Mouse (Mus musculus): ENCODE measurements around the gene Rsc1a1. TPM values are rescaled to one million over a fixed set of nuclear protein-coding genes. Genes with fewer than 3 reads are reported as not detected.

Gene Rsc1a1
- total and polyA plus RNA-seq, 3 experiments, result 2.4 to 15.0 (median 7.3) TPM

- H3K9me3 ChIP-seq (replicated peaks), result no peaks in the 10 kb centered on the region
- H3K27me3 ChIP-seq (ENCODE audit: insufficient read depth, low read length), result peaks cover 7% of the 10 kb centered on the region
- no peak for DNase-seq (ENCODE audit: low spot score)
- H3K36me3 ChIP-seq (replicated peaks), result peaks cover 8% of the 10 kb centered on the region
- ATAC-seq (ENCODE audit: extremely low read depth, insufficient number of reproducible peaks, low FRiP score, poor library complexity, severe bottlenecking), result peak; percentile 48
- TF ChIP-seq TAL1 (conservative IDR thresholded peaks at IDR 0.05; ENCODE audit: low read depth, low read length), result no peak
- TF ChIP-seq GATA2 (IDR thresholded peaks at IDR 0.05; ENCODE audit: borderline replicate concordance, low read depth, low read length), result no peak
- TF ChIP-seq POLR2AphosphoS5 (IDR thresholded peaks at IDR 0.05; ENCODE audit: insufficient replicate concordance, low read depth, low read length), result no peak
- TF ChIP-seq GATA1 (IDR thresholded peaks at IDR 0.05; ENCODE audit: borderline replicate concordance, low read length), result no peak
- TF ChIP-seq CTCF (IDR thresholded peaks at IDR 0.05; ENCODE audit: low read depth, low read length), result no peak
- H3K4me1 ChIP-seq (ENCODE audit: insufficient read depth, low read depth, low read length), result peaks cover 10% of the 10 kb centered on the region
- H3K4me3 ChIP-seq (ENCODE audit: low read depth, low read length), result no peak overlapping the region
Observed at GRCm38 (mm10) chr4:141672325-141672724, 13.1 kb downstream of the Rsc1a1 start.

DNA sequence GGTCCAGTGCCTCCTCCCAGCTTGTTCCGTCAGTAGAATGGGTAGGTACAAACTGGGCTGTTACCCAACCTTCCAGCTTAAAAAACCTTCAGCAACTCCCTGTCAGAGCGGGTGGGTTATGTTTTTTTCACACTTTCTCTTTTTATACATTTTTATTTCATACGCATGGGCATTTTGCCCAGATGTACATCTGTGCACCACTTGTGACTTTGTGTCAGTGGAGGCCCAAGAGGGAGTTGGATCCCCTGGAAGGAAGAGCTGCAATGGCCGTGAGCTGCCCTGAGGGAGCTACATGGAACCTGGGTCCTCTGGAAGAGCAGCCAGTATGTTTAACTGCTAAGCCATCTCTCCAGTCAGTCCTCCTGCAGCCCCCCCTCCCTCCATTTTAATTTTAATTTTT lies 14.0 kb downstream of the Rsc1a1 start:
- H3K27me3 ChIP-seq (ENCODE audit: insufficient read depth, low read length), result peaks cover 7% of the 10 kb centered on the region
- no peak overlapping the region for H3K4me3 ChIP-seq (ENCODE audit: low read depth, low read length)
- no peak for ATAC-seq (ENCODE audit: extremely low read depth, insufficient number of reproducible peaks, low FRiP score, poor library complexity, severe bottlenecking)
- no peaks in the 10 kb centered on the region for H3K36me3 ChIP-seq (replicated peaks)
- peaks cover 10% of the 10 kb centered on the region for H3K4me1 ChIP-seq (ENCODE audit: insufficient read depth, low read depth, low read length)
- no peaks in the 10 kb centered on the region for H3K9me3 ChIP-seq (replicated peaks)
- no peak for DNase-seq (ENCODE audit: low spot score)
- no peak for TF ChIP-seq GATA1 (IDR thresholded peaks at IDR 0.05; ENCODE audit: borderline replicate concordance, low read length)
- no peak for TF ChIP-seq TAL1 (conservative IDR thresholded peaks at IDR 0.05; ENCODE audit: low read depth, low read length)
- TF ChIP-seq CTCF (IDR thresholded peaks at IDR 0.05; ENCODE audit: low read depth, low read length), result no peak
- no peak for TF ChIP-seq GATA2 (IDR thresholded peaks at IDR 0.05; ENCODE audit: borderline replicate concordance, low read depth, low read length)
- TF ChIP-seq POLR2AphosphoS5 (IDR thresholded peaks at IDR 0.05; ENCODE audit: insufficient replicate concordance, low read depth, low read length), result no peak

- ATAC-seq (ENCODE audit: extremely low read depth, insufficient number of reproducible peaks, low FRiP score, poor library complexity, severe bottlenecking) (no peak), DNase-seq (ENCODE audit: low spot score) (no peak)
- H3K36me3 ChIP-seq (replicated peaks), result no peaks in the 10 kb centered on the region
- no peaks in the 10 kb centered on the region for H3K9me3 ChIP-seq (replicated peaks)
- H3K4me1 ChIP-seq (ENCODE audit: insufficient read depth, low read depth, low read length), result peaks cover 11% of the 10 kb centered on the region
- peaks cover 9% of the 10 kb centered on the region for H3K27me3 ChIP-seq (ENCODE audit: insufficient read depth, low read length)
- H3K4me3 ChIP-seq (ENCODE audit: low read depth, low read length), result no peak overlapping the region
- TF ChIP-seq POLR2AphosphoS5 (IDR thresholded peaks at IDR 0.05; ENCODE audit: insufficient replicate concordance, low read depth, low read length) (no peak), CTCF (IDR thresholded peaks at IDR 0.05; ENCODE audit: low read depth, low read length) (no peak), GATA1 (IDR thresholded peaks at IDR 0.05; ENCODE audit: borderline replicate concordance, low read length) (no peak), TAL1 (conservative IDR thresholded peaks at IDR 0.05; ENCODE audit: low read depth, low read length) (no peak)
Observed at GRCm38 (mm10) chr4:141669898-141670712, 15.3 kb downstream of the Rsc1a1 start.

- Histone ChIP-seq H3K36me3 (replicated peaks) (peaks cover 21% of the 10 kb centered on the region), H3K4me1 (ENCODE audit: insufficient read depth, low read depth, low read length) (peaks cover 28% of the 10 kb centered on the region), H3K27me3 (ENCODE audit: insufficient read depth, low read length) (peaks cover 2% of the 10 kb centered on the region), H3K9me3 (replicated peaks) (no peaks in the 10 kb centered on the region), H3K4me3 (ENCODE audit: low read depth, low read length) (peak within 1 kb of the TSS; percentile 81)
- ATAC-seq (ENCODE audit: extremely low read depth, insufficient number of reproducible peaks, low FRiP score, poor library complexity, severe bottlenecking) (no peak), DNase-seq (ENCODE audit: low spot score) (no peak)
- TF ChIP-seq POLR2AphosphoS5 (IDR thresholded peaks at IDR 0.05; ENCODE audit: insufficient replicate concordance, low read depth, low read length) (no peak), GATA2 (IDR thresholded peaks at IDR 0.05; ENCODE audit: borderline replicate concordance, low read depth, low read length) (no peak), TAL1 (conservative IDR thresholded peaks at IDR 0.05; ENCODE audit: low read depth, low read length) (no peak), CTCF (IDR thresholded peaks at IDR 0.05; ENCODE audit: low read depth, low read length) (no peak), GATA1 (IDR thresholded peaks at IDR 0.05; ENCODE audit: borderline replicate concordance, low read length) (no peak)
Observed at GRCm38 (mm10) chr4:141664799-141665198, 20.6 kb downstream of the Rsc1a1 start, which contains the start of gene Plekhm2. Plekhm2 (minus strand) TSS chr4:141664899.

DNA sequence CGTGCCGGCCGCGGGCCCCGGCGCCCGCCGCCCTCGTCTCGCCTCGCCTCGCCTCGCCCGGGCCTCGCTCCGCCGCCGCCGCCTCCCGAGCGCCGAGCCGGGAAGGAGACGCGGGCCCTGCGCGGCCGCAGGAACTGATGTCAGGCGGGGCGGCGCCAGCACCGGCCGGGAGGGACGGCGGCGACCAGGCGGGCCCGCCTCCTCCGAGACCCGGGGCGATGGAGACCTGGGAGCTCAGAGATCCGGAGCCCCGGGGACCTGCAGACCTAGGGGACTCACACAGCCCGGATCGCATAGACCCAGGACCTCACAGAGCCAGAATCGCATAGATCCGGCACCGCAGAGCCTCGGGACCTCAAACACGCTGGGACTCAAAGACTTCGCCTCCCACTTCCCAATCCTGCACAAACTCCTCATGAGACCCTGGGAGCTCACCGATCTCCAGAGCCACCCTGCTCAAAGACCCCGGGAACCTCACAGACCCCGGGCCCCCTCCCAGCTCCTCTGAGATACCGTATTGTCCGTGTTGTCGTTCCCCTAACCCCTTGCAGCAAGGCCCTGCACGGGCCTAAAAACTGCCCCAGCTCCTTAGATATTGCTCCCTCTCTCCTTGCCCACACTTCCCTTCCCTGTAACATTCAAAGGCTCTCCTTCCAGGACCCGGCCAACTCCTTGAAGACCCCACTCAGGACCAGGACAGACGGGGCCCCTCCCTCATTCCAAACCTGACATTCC lies 21.2 kb downstream of the Rsc1a1 start:
- peaks cover 28% of the 10 kb centered on the region for H3K4me1 ChIP-seq (ENCODE audit: insufficient read depth, low read depth, low read length)
- peaks cover 27% of the 10 kb centered on the region for H3K36me3 ChIP-seq (replicated peaks)
- no peak for TF ChIP-seq GATA2 (IDR thresholded peaks at IDR 0.05; ENCODE audit: borderline replicate concordance, low read depth, low read length)
- TF ChIP-seq GATA1 (IDR thresholded peaks at IDR 0.05; ENCODE audit: borderline replicate concordance, low read length), result no peak
- TF ChIP-seq CTCF (IDR thresholded peaks at IDR 0.05; ENCODE audit: low read depth, low read length), result no peak
- no peak for TF ChIP-seq POLR2AphosphoS5 (IDR thresholded peaks at IDR 0.05; ENCODE audit: insufficient replicate concordance, low read depth, low read length)
- no peak for TF ChIP-seq TAL1 (conservative IDR thresholded peaks at IDR 0.05; ENCODE audit: low read depth, low read length)
- H3K27me3 ChIP-seq (ENCODE audit: insufficient read depth, low read length), result peaks cover 2% of the 10 kb centered on the region
- ATAC-seq (ENCODE audit: extremely low read depth, insufficient number of reproducible peaks, low FRiP score, poor library complexity, severe bottlenecking) (peak; percentile 38), DNase-seq (ENCODE audit: low spot score) (peak; percentile 91)
- H3K4me3 ChIP-seq (ENCODE audit: low read depth, low read length), result peak overlapping the region; percentile 81
- no peaks in the 10 kb centered on the region for H3K9me3 ChIP-seq (replicated peaks)
